Mouse (Mus musculus): ENCODE data around the gene Wars. TPM values are rescaled to one million over a fixed set of nuclear protein-coding genes. Genes with fewer than 3 reads are reported as not detected.
"Not testable (repeated sequence)": the region's sequence is repeated elsewhere in the genome, so short reads cannot be mapped to it uniquely, and the experiment has no call there.

The Wars gene
- polyA plus RNA-seq, 1 experiment from 2014 or later, result 63.0 TPM

- no peaks in the 10 kb centered on the region for H3K4me1 ChIP-seq (ENCODE audit: control insufficient read depth, insufficient read depth, low read length)
- no peak overlapping the region for H3K9ac ChIP-seq (ENCODE audit: low read length)
- H3K4me2 ChIP-seq (ENCODE audit: low read depth, low read length), result no peak overlapping the region
- 89% methylated on average over 8 of the region's 8 CpGs for WGBS
- H3K4me3 ChIP-seq (ENCODE audit: low read length), result no peak overlapping the region
- H3K27me3 ChIP-seq (ENCODE audit: control insufficient read depth, insufficient read depth, low read length), result no peaks in the 10 kb centered on the region
- peaks cover 7% of the 10 kb centered on the region for H3K36me3 ChIP-seq (ENCODE audit: control insufficient read depth, insufficient read depth)
- ATAC-seq (replicated peaks; ENCODE audit: extremely low read depth, insufficient read depth, low FRiP score), result no peak
- no peak overlapping the region for H3K27ac ChIP-seq (ENCODE audit: low read length)
- no peaks in the 10 kb centered on the region for H3K9me3 ChIP-seq (replicated peaks; ENCODE audit: control insufficient read depth, low read length)
Observed at GRCm38 (mm10) chr12:108856186-108856585, 37.8 kb downstream of the Wars start.

- H3K4me2 ChIP-seq (ENCODE audit: low read depth, low read length), result no peak overlapping the region
- H3K9me3 ChIP-seq (replicated peaks; ENCODE audit: control insufficient read depth, low read length), result no peaks in the 10 kb centered on the region
- no peaks in the 10 kb centered on the region for H3K4me1 ChIP-seq (ENCODE audit: control insufficient read depth, insufficient read depth, low read length)
- no peak for ATAC-seq (replicated peaks; ENCODE audit: extremely low read depth, insufficient read depth, low FRiP score)
- no peaks in the 10 kb centered on the region; the same call in 1 of the 2 replicates for H3K36me3 ChIP-seq (ENCODE audit: control insufficient read depth, insufficient read depth)
- H3K9ac ChIP-seq (ENCODE audit: low read length), result no peak overlapping the region
- no peak overlapping the region for H3K27ac ChIP-seq (ENCODE audit: low read length)
- no peaks in the 10 kb centered on the region for H3K27me3 ChIP-seq (ENCODE audit: control insufficient read depth, insufficient read depth, low read length)
- H3K4me3 ChIP-seq (ENCODE audit: low read length), result no peak overlapping the region
- 83% methylated on average over 10 of the region's 10 CpGs for WGBS
Observed at GRCm38 (mm10) chr12:108855081-108855480, 38.9 kb downstream of the Wars start.

- WGBS, result 88% methylated on average over 8 of the region's 8 CpGs
- no peaks in the 10 kb centered on the region for H3K9me3 ChIP-seq (replicated peaks; ENCODE audit: control insufficient read depth, low read length)
- H3K4me2 ChIP-seq (ENCODE audit: low read depth, low read length), result no peak overlapping the region
- no peaks in the 10 kb centered on the region for H3K27me3 ChIP-seq (ENCODE audit: control insufficient read depth, insufficient read depth, low read length)
- ATAC-seq (replicated peaks; ENCODE audit: extremely low read depth, insufficient read depth, low FRiP score), result no peak
- no peak overlapping the region for H3K27ac ChIP-seq (ENCODE audit: low read length)
- H3K4me3 ChIP-seq (ENCODE audit: low read length), result no peak overlapping the region
- H3K36me3 ChIP-seq (ENCODE audit: control insufficient read depth, insufficient read depth), result no peaks in the 10 kb centered on the region
- H3K4me1 ChIP-seq (ENCODE audit: control insufficient read depth, insufficient read depth, low read length), result no peaks in the 10 kb centered on the region
- H3K9ac ChIP-seq (ENCODE audit: low read length), result no peak overlapping the region
Observed at GRCm38 (mm10) chr12:108852822-108853221, 41.2 kb downstream of the Wars start.

- Histone ChIP-seq H3K4me2 (ENCODE audit: low read depth, low read length) (no peak overlapping the region), H3K27me3 (ENCODE audit: control insufficient read depth, insufficient read depth, low read length) (no peaks in the 10 kb centered on the region), H3K9me3 (replicated peaks; ENCODE audit: control insufficient read depth, low read length) (no peaks in the 10 kb centered on the region), H3K4me3 (ENCODE audit: low read length) (no peak overlapping the region), H3K4me1 (ENCODE audit: control insufficient read depth, insufficient read depth, low read length) (no peaks in the 10 kb centered on the region), H3K27ac (ENCODE audit: low read length) (no peak overlapping the region), H3K36me3 (ENCODE audit: control insufficient read depth, insufficient read depth) (no peaks in the 10 kb centered on the region), H3K9ac (ENCODE audit: low read length) (no peak overlapping the region)
- 86% methylated on average over 8 of the region's 8 CpGs for WGBS
- no peak for ATAC-seq (replicated peaks; ENCODE audit: extremely low read depth, insufficient read depth, low FRiP score)
Observed at GRCm38 (mm10) chr12:108850886-108851285, 43.1 kb downstream of the Wars start.

- Histone ChIP-seq H3K4me2 (ENCODE audit: low read depth, low read length) (no peak overlapping the region), H3K9me3 (replicated peaks; ENCODE audit: control insufficient read depth, low read length) (no peaks in the 10 kb centered on the region), H3K27ac (ENCODE audit: low read length) (no peak overlapping the region), H3K9ac (ENCODE audit: low read length) (no peak overlapping the region), H3K4me3 (ENCODE audit: low read length) (no peak overlapping the region), H3K4me1 (ENCODE audit: control insufficient read depth, insufficient read depth, low read length) (no peaks in the 10 kb centered on the region), H3K27me3 (ENCODE audit: control insufficient read depth, insufficient read depth, low read length) (no peaks in the 10 kb centered on the region), H3K36me3 (ENCODE audit: control insufficient read depth, insufficient read depth) (peaks cover 6% of the 10 kb centered on the region; the same call in 1 of the 2 replicates)
- no peak for ATAC-seq (replicated peaks; ENCODE audit: extremely low read depth, insufficient read depth, low FRiP score)
- WGBS, result 59% methylated on average over 8 of the region's 8 CpGs
Observed at GRCm38 (mm10) chr12:108850129-108850528, 43.8 kb downstream of the Wars start.

- 69% methylated on average over 4 of the region's 4 CpGs for WGBS
- Histone ChIP-seq H3K36me3 (ENCODE audit: control insufficient read depth, insufficient read depth) (peaks cover 9% of the 10 kb centered on the region), H3K4me1 (ENCODE audit: control insufficient read depth, insufficient read depth, low read length) (no peaks in the 10 kb centered on the region), H3K4me3 (ENCODE audit: low read length) (no peak overlapping the region), H3K27ac (ENCODE audit: low read length) (no peak overlapping the region), H3K27me3 (ENCODE audit: control insufficient read depth, insufficient read depth, low read length) (no peaks in the 10 kb centered on the region), H3K4me2 (ENCODE audit: low read depth, low read length) (no peak overlapping the region), H3K9ac (ENCODE audit: low read length) (no peak overlapping the region), H3K9me3 (replicated peaks; ENCODE audit: control insufficient read depth, low read length) (no peaks in the 10 kb centered on the region)
- ATAC-seq (replicated peaks; ENCODE audit: extremely low read depth, insufficient read depth, low FRiP score), result no peak
Observed at GRCm38 (mm10) chr12:108849488-108850022, 44.4 kb downstream of the Wars start.

DNA sequence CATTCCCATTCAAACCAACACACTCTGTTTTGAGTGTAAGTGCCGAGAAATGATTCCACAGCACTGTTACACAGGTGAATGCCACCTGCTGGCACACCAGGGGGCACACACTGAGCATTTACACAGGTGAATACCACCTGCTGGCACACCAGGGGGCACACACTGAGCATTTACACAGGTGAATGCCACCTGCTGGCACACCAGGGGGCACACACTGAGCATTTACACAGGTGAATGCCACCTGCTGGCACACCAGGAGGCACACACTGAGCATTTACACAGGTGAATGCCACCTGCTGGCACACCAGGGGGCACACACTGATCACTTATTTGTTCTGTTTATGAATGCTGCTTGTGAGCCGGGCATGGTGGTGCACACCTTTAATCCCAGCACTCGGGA, 45.9 kb downstream of the Wars start:
- H3K4me1 ChIP-seq (ENCODE audit: control insufficient read depth, insufficient read depth, low read length); H3K9ac ChIP-seq (ENCODE audit: low read length); H3K4me3 ChIP-seq (ENCODE audit: low read length); H3K27me3 ChIP-seq (ENCODE audit: control insufficient read depth, insufficient read depth, low read length); H3K9me3 ChIP-seq (replicated peaks; ENCODE audit: control insufficient read depth, low read length); ATAC-seq (replicated peaks; ENCODE audit: extremely low read depth, insufficient read depth, low FRiP score); H3K4me2 ChIP-seq (ENCODE audit: low read depth, low read length); H3K27ac ChIP-seq (ENCODE audit: low read length): not testable (repeated sequence)
- H3K36me3 ChIP-seq (ENCODE audit: control insufficient read depth, insufficient read depth), result peaks cover 15% of the 10 kb centered on the region
- WGBS, result 84% methylated on average over 3 of the region's 3 CpGs

DNA sequence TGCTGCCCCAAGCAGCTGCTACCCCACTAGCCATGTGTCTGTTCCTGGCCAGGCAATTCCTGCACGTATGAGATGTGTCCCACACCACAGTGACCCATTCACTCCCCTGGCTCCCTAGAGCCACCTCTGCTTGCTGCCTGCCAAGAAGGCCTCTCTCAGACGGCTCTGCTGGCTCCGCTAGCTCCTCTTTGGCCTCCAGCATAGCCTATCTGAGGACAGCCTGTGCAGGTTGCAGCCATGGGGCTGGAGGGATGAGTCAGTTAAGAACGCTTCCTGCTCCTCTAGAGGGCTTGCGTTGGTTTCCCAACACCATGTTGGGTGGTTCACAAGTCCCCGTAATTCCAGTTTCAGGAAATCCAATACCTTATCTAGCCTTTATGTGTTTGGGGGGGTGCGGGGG, 51.3 kb downstream of the Wars start:
- Histone ChIP-seq H3K9ac (ENCODE audit: low read length) (no peak overlapping the region), H3K4me2 (ENCODE audit: low read depth, low read length) (no peak overlapping the region), H3K27me3 (ENCODE audit: control insufficient read depth, insufficient read depth, low read length) (no peaks in the 10 kb centered on the region), H3K27ac (ENCODE audit: low read length) (no peak overlapping the region), H3K4me3 (ENCODE audit: low read length) (no peak overlapping the region), H3K9me3 (replicated peaks; ENCODE audit: control insufficient read depth, low read length) (no peaks in the 10 kb centered on the region), H3K4me1 (ENCODE audit: control insufficient read depth, insufficient read depth, low read length) (peaks cover 5% of the 10 kb centered on the region), H3K36me3 (ENCODE audit: control insufficient read depth, insufficient read depth) (peaks cover 23% of the 10 kb centered on the region)
- WGBS, result 84% methylated on average over 7 of the region's 7 CpGs
- no peak for ATAC-seq (replicated peaks; ENCODE audit: extremely low read depth, insufficient read depth, low FRiP score)

DNA sequence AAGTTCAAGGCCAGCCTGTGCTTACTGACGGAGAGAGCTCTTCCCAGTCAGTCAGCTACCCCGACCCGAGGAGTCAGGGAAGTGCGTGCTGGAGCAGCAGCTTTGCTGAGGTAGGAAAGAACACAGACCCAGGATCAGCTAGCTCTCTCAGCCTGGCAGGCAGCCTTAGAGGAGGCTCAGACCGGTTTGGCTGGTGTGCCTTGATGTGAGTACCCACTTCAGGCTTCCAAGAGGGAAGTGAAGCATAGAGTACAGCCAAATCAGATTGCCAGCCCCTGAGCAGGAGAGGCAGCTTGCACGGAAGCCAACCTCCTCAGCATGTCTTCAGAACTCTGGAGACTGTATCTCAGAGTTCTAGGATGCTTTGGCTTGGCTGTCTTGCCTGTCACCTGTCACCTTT, 52.8 kb downstream of the Wars start:
- peaks cover 16% of the 10 kb centered on the region for H3K4me1 ChIP-seq (ENCODE audit: control insufficient read depth, insufficient read depth, low read length)
- no peaks in the 10 kb centered on the region for H3K27me3 ChIP-seq (ENCODE audit: control insufficient read depth, insufficient read depth, low read length)
- H3K9me3 ChIP-seq (replicated peaks; ENCODE audit: control insufficient read depth, low read length), result no peaks in the 10 kb centered on the region
- WGBS, result 84% methylated on average over 6 of the region's 6 CpGs
- no peak overlapping the region for H3K4me3 ChIP-seq (ENCODE audit: low read length)
- H3K27ac ChIP-seq (ENCODE audit: low read length), result no peak overlapping the region
- no peak for ATAC-seq (replicated peaks; ENCODE audit: extremely low read depth, insufficient read depth, low FRiP score)
- H3K9ac ChIP-seq (ENCODE audit: low read length), result no peak overlapping the region
- no peak overlapping the region for H3K4me2 ChIP-seq (ENCODE audit: low read depth, low read length)
- H3K36me3 ChIP-seq (ENCODE audit: control insufficient read depth, insufficient read depth), result peaks cover 23% of the 10 kb centered on the region

Measured in heart, embryonic 16.5 days (tissue).